Mouse (Mus musculus) heart, embryonic 12.5 days (tissue): Measurements from ENCODE around the gene 4931422A03Rik. TPM values are rescaled to one million over a fixed set of nuclear protein-coding genes. Genes with fewer than 3 reads are reported as not detected.
"Not testable (repeated sequence)": the region's sequence is repeated elsewhere in the genome, so short reads cannot be mapped to it uniquely, and the experiment has no call there.

Experiments used
- ATAC-seq: fragments of 200-750 bp; cut with Nextera tagmentation; 2 replicates; pipeline ENCODE4 v1.8.0; 2017; ENCODE audit warnings: moderate TSS enrichment, moderate library complexity; ENCODE audit not compliant: insufficient number of reproducible peaks, low FRiP score
- H3K27ac ChIP-seq: fragments of 300-500 bp; sonication (generic); 2 replicates; pipeline ENCODE4 v1.5.1; 2016; ENCODE audit warnings: mild to moderate bottlenecking, moderate library complexity; ENCODE audit not compliant: poor library complexity, severe bottlenecking
- H3K27me3 ChIP-seq: fragments of 300-500 bp; sonication (generic); replicated peaks from 2 replicates; pipeline ENCODE4 v1.6.1; 2016; ENCODE audit warnings: mild to moderate bottlenecking, moderate library complexity
- H3K36me3 ChIP-seq: fragments of 300-500 bp; sonication (generic); 2 replicates; pipeline ENCODE4 v1.6.1; 2016; ENCODE audit warnings: mild to moderate bottlenecking, moderate library complexity
- H3K4me1 ChIP-seq: fragments of 300-500 bp; sonication (generic); replicated peaks from 2 replicates; pipeline ENCODE4 v1.6.1; 2016; ENCODE audit warnings: mild to moderate bottlenecking
- H3K4me2 ChIP-seq: fragments of 300-500 bp; sonication (generic); 2 replicates; pipeline ENCODE4 v1.6.1; 2016; ENCODE audit warnings: mild to moderate bottlenecking, moderate library complexity
- H3K4me3 ChIP-seq: fragments of 300-500 bp; sonication (generic); 2 replicates; pipeline ENCODE4 v1.5.1; 2016; ENCODE audit warnings: mild to moderate bottlenecking
- H3K9ac ChIP-seq: fragments of 300-500 bp; sonication (generic); 2 replicates; pipeline ENCODE4 v1.6.1; 2016; ENCODE audit warnings: mild to moderate bottlenecking, moderate library complexity
- H3K9me3 ChIP-seq: fragments of 300-500 bp; sonication (generic); replicated peaks from 2 replicates; pipeline ENCODE4 v1.6.1; 2016; ENCODE audit warnings: mild to moderate bottlenecking, moderate library complexity
- WGBS: fragments of 180-500 bp; shearing (Covaris S2); methylation state at CpG from one replicate; pipeline ENCODE4 v1.1.7; 2016; 5-methylcytosine and 5-hydroxymethylcytosine counted together
- polyA plus RNA-seq: library from polyadenylated mRNA; unstranded; fragments of >200 nt; fragmentation: Nextera tagmentation; extraction: Ambion mirVana; gene quantifications from 2 replicates; pipeline ENCODE4 v1.2.1, GENCODE M21; 2016

4931422A03Rik gene
- polyA plus RNA-seq, 1 experiment from 2014 or later = 2.0 TPM

DNA sequence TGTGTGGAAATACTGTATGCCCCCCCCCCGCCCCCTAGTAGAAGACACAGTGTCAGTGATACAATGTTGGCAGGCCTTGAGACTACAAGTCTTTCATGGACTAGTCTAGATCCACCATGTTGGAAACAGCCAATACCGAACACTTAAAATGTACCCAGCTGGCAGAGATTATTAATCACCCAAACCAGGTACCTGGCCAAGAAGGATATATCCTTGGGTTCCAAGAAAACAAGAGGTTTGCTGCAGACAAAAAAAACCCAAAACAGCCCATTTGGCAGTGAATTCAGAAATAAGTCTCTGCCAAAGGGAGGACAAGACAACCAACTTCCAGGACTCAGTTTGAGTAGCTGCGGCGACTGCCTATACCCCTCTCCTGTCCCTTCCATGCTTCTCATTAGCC lies 3.5 kb downstream of the 4931422A03Rik start:
- Histone ChIP-seq H3K36me3 (no peaks in the 10 kb centered on the region), H3K27me3 (no peaks in the 10 kb centered on the region), H3K4me3 (no peak overlapping the region), H3K4me2 (no peak overlapping the region), H3K27ac (no peak overlapping the region), H3K9me3 (no peaks in the 10 kb centered on the region), H3K9ac (no peak overlapping the region), H3K4me1 (peaks cover 11% of the 10 kb centered on the region)
- 87% methylated on average over 4 of the region's 4 CpGs for WGBS
- no peak for ATAC-seq

GRCm38 (mm10) chr2:104023096-104023495 lies 5.1 kb downstream of the 4931422A03Rik start:
- 78% methylated on average over 7 of the region's 7 CpGs for WGBS
- Histone ChIP-seq H3K27me3 (no peaks in the 10 kb centered on the region), H3K9ac (no peak overlapping the region), H3K4me2 (no peak overlapping the region), H3K4me3 (no peak overlapping the region), H3K9me3 (no peaks in the 10 kb centered on the region), H3K36me3 (no peaks in the 10 kb centered on the region), H3K27ac (no peak overlapping the region), H3K4me1 (no peaks in the 10 kb centered on the region; the same call in 1 of the 2 replicates)
- no peak for ATAC-seq

DNA sequence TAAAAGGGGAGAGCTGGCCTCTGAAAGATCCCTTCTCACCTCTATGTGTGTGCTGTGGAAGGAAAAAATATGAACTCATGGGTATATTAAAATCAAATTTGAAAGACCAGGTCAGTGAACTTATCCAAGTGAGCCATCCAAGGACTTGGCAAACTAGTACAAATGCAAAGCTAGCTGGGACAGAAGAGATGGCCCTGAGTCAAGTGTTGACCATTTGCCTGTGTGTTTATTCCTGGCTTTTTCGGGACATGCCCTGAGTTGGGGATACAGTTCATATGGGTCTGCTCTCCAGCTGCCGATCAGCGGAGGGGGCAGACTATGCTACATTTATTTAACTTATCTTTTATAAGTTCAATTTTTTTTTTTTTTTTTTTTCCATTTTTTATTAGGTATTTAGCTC lies 19.3 kb downstream of the 4931422A03Rik start:
- not testable (repeated sequence) for H3K27ac ChIP-seq, H3K36me3 ChIP-seq, H3K9ac ChIP-seq, H3K4me1 ChIP-seq, ATAC-seq, H3K4me3 ChIP-seq, H3K9me3 ChIP-seq, H3K4me2 ChIP-seq
- WGBS = 80% methylated on average over 3 of the region's 3 CpGs
- 0 out of 2 replicates have a peak, but pooled peaks cover 17% of the 10 kb centered on the region for H3K27me3 ChIP-seq

DNA sequence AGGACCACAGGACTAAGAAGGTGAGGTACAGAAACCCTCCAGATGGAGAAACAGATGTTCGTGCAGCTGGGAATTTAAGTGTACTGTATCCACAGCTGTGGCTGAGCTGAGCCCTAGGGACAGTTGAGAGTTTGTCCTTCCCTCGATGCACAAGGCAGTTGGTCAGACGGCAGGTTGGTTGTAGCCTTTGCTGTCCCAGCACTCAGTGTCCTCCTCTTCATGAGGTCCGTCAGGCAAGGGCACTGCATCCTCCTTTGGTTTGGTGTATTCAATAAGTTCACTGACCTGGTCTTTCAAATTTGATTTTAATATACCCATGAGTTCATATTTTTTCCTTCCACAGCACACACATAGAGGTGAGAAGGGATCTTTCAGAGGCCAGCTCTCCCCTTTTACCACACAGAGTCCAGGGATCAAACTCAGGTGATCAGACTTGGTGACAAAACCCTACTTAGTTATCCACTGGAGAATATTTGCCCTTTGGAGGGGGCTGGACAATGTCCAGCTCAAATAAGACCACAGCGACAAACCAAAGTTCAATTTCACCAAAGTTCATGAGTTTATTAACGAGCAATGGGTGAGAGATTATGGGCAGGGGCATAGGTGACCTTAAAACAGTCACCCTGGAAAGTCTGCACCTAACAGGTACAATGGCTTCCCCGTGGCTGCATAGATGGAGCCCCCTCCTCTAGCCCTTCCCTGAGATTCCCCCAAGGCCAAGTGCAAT lies 20.2 kb downstream of the 4931422A03Rik start:
- no peaks in the 10 kb centered on the region for H3K4me1 ChIP-seq
- WGBS = 75% methylated on average over 7 of the region's 7 CpGs
- H3K36me3 ChIP-seq = no peaks in the 10 kb centered on the region
- H3K4me2 ChIP-seq = no peak overlapping the region
- H3K27ac ChIP-seq = no peak overlapping the region
- no peaks in the 10 kb centered on the region for H3K9me3 ChIP-seq
- H3K27me3 ChIP-seq = peaks cover 24% of the 10 kb centered on the region
- no peak overlapping the region for H3K4me3 ChIP-seq
- no peak for ATAC-seq
- no peak overlapping the region for H3K9ac ChIP-seq

GRCm38 (mm10) chr2:104002711-104003413 lies 25.3 kb downstream of the 4931422A03Rik start:
- H3K4me3 ChIP-seq = no peak overlapping the region
- no peaks in the 10 kb centered on the region for H3K36me3 ChIP-seq
- peaks cover 34% of the 10 kb centered on the region for H3K27me3 ChIP-seq
- WGBS = 31% methylated on average over 16 of the region's 16 CpGs
- H3K4me1 ChIP-seq = no peaks in the 10 kb centered on the region
- ATAC-seq = no peak
- no peak overlapping the region for H3K27ac ChIP-seq
- H3K9ac ChIP-seq = no peak overlapping the region
- 0 out of 2 replicates have a peak, but pooled peaks cover 4% of the 10 kb centered on the region for H3K9me3 ChIP-seq
- H3K4me2 ChIP-seq = no peak overlapping the region

DNA sequence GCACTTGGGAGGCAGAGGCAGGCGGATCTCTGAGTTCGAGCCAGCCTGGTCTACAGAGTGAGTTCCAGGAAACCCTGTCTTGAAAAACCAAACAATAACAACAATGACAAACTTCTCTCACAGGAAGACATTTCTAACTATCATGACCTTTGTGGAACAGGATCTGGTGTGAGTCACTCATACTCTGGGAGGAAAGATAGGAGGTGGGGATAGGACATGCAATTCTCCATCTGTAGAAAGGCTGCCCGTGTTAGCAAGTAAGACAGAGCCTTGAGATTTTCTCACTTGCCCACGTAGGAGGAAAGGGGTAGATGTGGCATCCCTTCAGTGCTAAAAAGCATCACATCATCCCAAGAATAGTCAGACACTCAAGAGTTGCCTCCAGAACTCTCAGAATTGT lies 26.3 kb downstream of the 4931422A03Rik start:
- 60% methylated on average over 4 of the region's 4 CpGs for WGBS
- H3K36me3 ChIP-seq = no peaks in the 10 kb centered on the region
- no peak overlapping the region for H3K4me3 ChIP-seq
- H3K4me1 ChIP-seq = no peaks in the 10 kb centered on the region
- H3K9me3 ChIP-seq = 0 out of 2 replicates have a peak, but pooled peaks cover 4% of the 10 kb centered on the region
- no peak overlapping the region for H3K4me2 ChIP-seq
- no peak for ATAC-seq
- H3K27me3 ChIP-seq = peaks cover 27% of the 10 kb centered on the region
- H3K27ac ChIP-seq = no peak overlapping the region
- no peak overlapping the region for H3K9ac ChIP-seq

- no peak overlapping the region for H3K4me2 ChIP-seq
- 0 out of 2 replicates have a peak, but pooled peaks cover 4% of the 10 kb centered on the region for H3K9me3 ChIP-seq
- H3K36me3 ChIP-seq = no peaks in the 10 kb centered on the region
- no peak overlapping the region for H3K27ac ChIP-seq
- H3K4me1 ChIP-seq = no peaks in the 10 kb centered on the region
- WGBS = 21% methylated on average over 2 of the region's 2 CpGs
- H3K4me3 ChIP-seq = no peak overlapping the region
- peaks cover 26% of the 10 kb centered on the region for H3K27me3 ChIP-seq
- H3K9ac ChIP-seq = no peak overlapping the region
- ATAC-seq = no peak
These were observed 27.1 kb downstream of the 4931422A03Rik start for GRCm38 (mm10) chr2:104001076-104001475.

DNA sequence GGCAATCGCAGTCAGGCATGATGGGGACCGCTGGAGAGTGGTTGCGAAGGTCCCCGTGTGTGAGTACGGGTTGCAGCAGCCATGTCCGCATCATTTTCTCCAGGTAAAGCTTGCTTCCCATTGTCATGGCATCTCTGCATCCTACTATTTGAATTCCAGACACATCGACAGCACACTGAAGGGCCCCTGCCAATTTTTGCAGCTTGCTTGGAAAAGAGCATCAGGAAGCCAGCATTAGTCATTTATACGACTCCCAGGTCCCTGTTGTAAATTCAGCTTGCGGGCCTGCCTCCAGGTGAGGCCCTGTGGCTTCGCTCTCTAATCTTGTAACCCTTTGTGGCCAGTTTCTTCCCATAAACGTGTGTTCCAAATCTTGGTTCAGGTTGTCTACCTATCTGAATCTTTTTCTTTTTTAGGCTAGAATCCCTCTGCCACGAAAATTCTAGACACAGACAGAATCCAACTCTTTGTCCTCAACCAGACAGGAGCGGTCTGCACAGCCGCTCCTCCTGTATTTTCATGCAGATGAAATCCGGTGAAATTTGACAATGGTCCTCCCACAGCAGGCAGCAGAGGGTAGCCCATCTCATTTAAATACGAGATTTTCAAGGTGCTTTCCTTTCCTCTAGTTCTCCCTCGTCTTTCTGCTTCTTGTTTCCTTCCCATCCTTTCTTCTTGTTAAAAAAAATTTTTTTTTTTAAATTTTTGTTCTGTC lies 35.4 kb downstream of the 4931422A03Rik start:
- WGBS = 34% methylated on average over 17 of the region's 17 CpGs
- ATAC-seq = no peak
- Histone ChIP-seq H3K4me2 (no peak overlapping the region), H3K9ac (no peak overlapping the region), H3K4me1 (no peaks in the 10 kb centered on the region), H3K27me3 (peaks cover 13% of the 10 kb centered on the region), H3K27ac (no peak overlapping the region), H3K4me3 (no peak overlapping the region), H3K9me3 (no peaks in the 10 kb centered on the region), H3K36me3 (no peaks in the 10 kb centered on the region)

DNA sequence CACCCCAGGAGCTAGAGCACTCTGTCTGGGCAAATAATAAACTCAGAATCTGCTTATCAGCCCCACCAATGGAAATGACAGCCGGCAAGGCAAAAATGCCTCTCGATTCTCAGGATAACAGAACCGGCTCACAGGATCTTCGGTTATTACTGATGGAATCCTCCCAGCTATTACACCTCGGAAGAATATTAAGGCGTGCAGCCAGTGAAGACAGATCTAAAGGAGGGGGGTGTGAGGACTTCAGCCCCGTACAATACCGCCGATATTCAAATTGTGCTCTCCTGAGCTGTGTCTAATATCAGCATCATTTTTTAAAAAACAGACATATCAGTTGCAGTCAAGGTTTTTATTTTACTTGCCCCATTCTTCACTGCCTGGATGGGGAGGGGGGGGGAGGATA lies 36.0 kb downstream of the 4931422A03Rik start:
- peaks cover 13% of the 10 kb centered on the region for H3K27me3 ChIP-seq
- H3K4me3 ChIP-seq = no peak overlapping the region
- no peaks in the 10 kb centered on the region for H3K9me3 ChIP-seq
- no peaks in the 10 kb centered on the region for H3K36me3 ChIP-seq
- H3K4me2 ChIP-seq = no peak overlapping the region
- no peaks in the 10 kb centered on the region for H3K4me1 ChIP-seq
- H3K9ac ChIP-seq = no peak overlapping the region
- no peak overlapping the region for H3K27ac ChIP-seq
- ATAC-seq = no peak
- 66% methylated on average over 9 of the region's 9 CpGs for WGBS

GRCm38 (mm10) chr2:103991303-103991702 lies 36.9 kb downstream of the 4931422A03Rik start:
- peaks cover 13% of the 10 kb centered on the region for H3K27me3 ChIP-seq
- no peak overlapping the region for H3K9ac ChIP-seq
- no peaks in the 10 kb centered on the region for H3K4me1 ChIP-seq
- no peaks in the 10 kb centered on the region for H3K9me3 ChIP-seq
- no peak overlapping the region for H3K4me2 ChIP-seq
- ATAC-seq = no peak
- H3K27ac ChIP-seq = no peak overlapping the region
- no peaks in the 10 kb centered on the region for H3K36me3 ChIP-seq
- H3K4me3 ChIP-seq = no peak overlapping the region

- Histone ChIP-seq H3K4me3 (no peak overlapping the region), H3K27ac (no peak overlapping the region), H3K36me3 (no peaks in the 10 kb centered on the region), H3K4me2 (no peak overlapping the region), H3K9me3 (no peaks in the 10 kb centered on the region), H3K4me1 (no peaks in the 10 kb centered on the region), H3K27me3 (peaks cover 13% of the 10 kb centered on the region), H3K9ac (no peak overlapping the region)
- 83% methylated on average over 6 of the region's 6 CpGs for WGBS
- no peak for ATAC-seq
These were observed 38.4 kb downstream of the 4931422A03Rik start for GRCm38 (mm10) chr2:103989724-103990123.
